Mouse (Mus musculus) erythroblast, embryonic 14.5 days (primary cell): ENCODE results near the gene Pik3r2.

Source experiments
- GATA1 ChIP-seq: IDR thresholded peaks from 2 replicates; pipeline ENCODE4 v1.6.1; 2012; ENCODE audit warnings: low read length, inconsistent platforms, mixed read lengths
- TAL1 ChIP-seq: IDR thresholded peaks from 3 replicates; pipeline ENCODE4 v1.6.1; 2012; ENCODE audit warnings: low read length, inconsistent platforms, mixed read lengths

DNA sequence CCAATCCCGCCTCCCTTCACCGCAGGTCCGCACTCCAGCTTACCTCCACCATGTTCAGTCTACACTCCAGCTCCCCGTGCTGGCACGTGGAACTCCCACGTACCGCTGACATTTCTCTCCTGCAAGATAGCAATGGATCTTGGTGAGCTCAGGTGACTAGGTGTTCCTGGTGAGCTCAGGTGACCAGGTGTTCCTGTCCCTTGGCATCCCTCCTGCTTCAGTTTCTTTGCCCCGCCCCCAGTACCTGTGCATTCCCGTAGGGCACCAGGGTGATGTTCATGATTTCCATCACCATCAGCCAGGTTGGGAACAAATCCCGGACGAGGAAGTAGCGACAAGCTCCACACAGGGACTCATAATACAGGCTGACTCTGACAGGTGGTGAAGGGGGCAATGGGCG is 11.8 kb downstream of the Pik3r2 start:
- TF ChIP-seq GATA1, result no peak
- TF ChIP-seq TAL1, result no peak
